Mouse (Mus musculus) erythroblast, embryonic 14.5 days (primary cell): ENCODE measurements around the gene Astn2. TPM values are rescaled to one million over a fixed set of nuclear protein-coding genes. Genes with fewer than 3 reads are reported as not detected.
"Not testable (repeated sequence)": the region's sequence is repeated elsewhere in the genome, so short reads cannot be mapped to it uniquely, and the experiment has no call there.

ENCODE experiments used
- H3K27me3 ChIP-seq: 2 replicates; pipeline ENCODE4 v1.6.1; 2012; ENCODE audit warnings: inconsistent platforms; ENCODE audit not compliant: control insufficient read depth
- H3K36me3 ChIP-seq: 2 replicates; pipeline ENCODE4 v1.6.1; 2012; ENCODE audit warnings: mild to moderate bottlenecking, inconsistent platforms; ENCODE audit not compliant: control insufficient read depth
- H3K4me1 ChIP-seq: 2 replicates; pipeline ENCODE4 v1.6.1; 2012; ENCODE audit warnings: inconsistent platforms; ENCODE audit not compliant: control insufficient read depth
- H3K4me3 ChIP-seq: replicated peaks from 2 replicates; pipeline ENCODE3; 2012; ENCODE audit warnings: moderate library complexity, mild to moderate bottlenecking, inconsistent platforms
- H3K9me3 ChIP-seq: 2 replicates; pipeline ENCODE4 v1.6.1; 2012; ENCODE audit warnings: low read length, inconsistent platforms, mixed read lengths; ENCODE audit not compliant: control insufficient read depth
- GATA1 ChIP-seq: IDR thresholded peaks from 2 replicates; pipeline ENCODE4 v1.6.1; 2012; ENCODE audit warnings: low read length, inconsistent platforms, mixed read lengths
- TAL1 ChIP-seq: IDR thresholded peaks from 3 replicates; pipeline ENCODE4 v1.6.1; 2012; ENCODE audit warnings: low read length, inconsistent platforms, mixed read lengths
- polyA plus RNA-seq: library from polyadenylated mRNA; stranded (reverse); fragments of >175 nt; gene quantifications from 2 replicates; pipeline ENCODE4 v1.2.3, GENCODE M21; 2012

Gene Astn2
- polyA plus RNA-seq, 1 experiment = not detected

GRCm38 (mm10) chr4:65699743-65700361, 704.6 kb downstream of the Astn2 start:
- no peaks in the 10 kb centered on the region for H3K36me3 ChIP-seq
- H3K27me3 ChIP-seq = no peaks in the 10 kb centered on the region
- H3K4me1 ChIP-seq = no peaks in the 10 kb centered on the region
- no peak overlapping the region for H3K4me3 ChIP-seq
- TF ChIP-seq TAL1 (no peak), GATA1 (no peak)
- H3K9me3 ChIP-seq = no peaks in the 10 kb centered on the region

DNA sequence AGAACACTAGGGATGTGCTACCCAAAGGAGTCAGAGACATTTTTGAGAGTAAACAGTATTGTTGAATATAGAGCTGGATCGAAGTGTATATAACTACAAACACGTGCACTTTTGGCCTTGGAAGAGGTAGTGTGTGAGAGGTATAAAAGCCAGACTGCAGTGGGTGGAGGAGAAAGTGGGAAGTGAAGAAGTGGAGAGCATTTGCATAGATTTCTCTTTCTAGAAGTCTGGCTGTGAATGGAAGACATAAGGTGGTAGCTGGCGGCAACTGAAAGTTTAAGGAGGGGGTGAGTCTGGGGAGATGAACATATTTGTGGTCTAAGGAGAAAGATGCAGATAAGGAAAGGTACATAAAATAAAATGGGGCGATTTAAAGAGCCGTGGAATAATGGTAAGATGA, 709.2 kb downstream of the Astn2 start:
- Histone ChIP-seq H3K4me1 (no peaks in the 10 kb centered on the region), H3K4me3 (no peak overlapping the region), H3K27me3 (no peaks in the 10 kb centered on the region), H3K9me3 (peaks cover 8% of the 10 kb centered on the region; the same call in 1 of the 2 replicates), H3K36me3 (no peaks in the 10 kb centered on the region)
- TF ChIP-seq TAL1 (no peak), GATA1 (no peak)

DNA sequence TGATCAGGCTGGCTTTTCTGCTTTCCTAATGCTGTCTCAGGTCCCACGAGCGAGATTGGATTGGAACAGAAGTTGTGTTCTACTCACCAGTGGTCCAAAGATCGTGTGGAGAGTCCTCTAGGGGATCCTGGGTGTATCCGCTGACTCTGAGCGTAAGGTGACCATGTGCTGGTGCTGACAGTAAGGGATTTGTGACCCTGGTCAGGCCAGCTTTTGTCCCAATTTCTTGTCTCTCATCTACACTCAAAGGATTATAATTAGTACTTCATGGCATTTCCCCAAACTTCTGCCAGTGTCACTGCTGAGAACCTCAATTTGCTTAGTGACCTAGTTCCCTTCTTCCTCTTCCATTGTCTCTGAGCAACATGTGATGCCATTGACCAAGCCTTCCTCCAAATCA, 710.4 kb downstream of the Astn2 start:
- TF ChIP-seq GATA1 (no peak), TAL1 (no peak)
- no peak overlapping the region for H3K4me3 ChIP-seq
- H3K4me1 ChIP-seq = no peaks in the 10 kb centered on the region
- H3K36me3 ChIP-seq = no peaks in the 10 kb centered on the region
- H3K9me3 ChIP-seq = peaks cover 8% of the 10 kb centered on the region; the same call in 1 of the 2 replicates
- no peaks in the 10 kb centered on the region for H3K27me3 ChIP-seq

- H3K4me1 ChIP-seq = no peaks in the 10 kb centered on the region
- TF ChIP-seq TAL1 (no peak), GATA1 (no peak)
- no peak overlapping the region for H3K4me3 ChIP-seq
- no peaks in the 10 kb centered on the region for H3K27me3 ChIP-seq
- no peaks in the 10 kb centered on the region for H3K9me3 ChIP-seq
- no peaks in the 10 kb centered on the region for H3K36me3 ChIP-seq
These were observed 717.2 kb downstream of the Astn2 start for GRCm38 (mm10) chr4:65687006-65687723.

DNA sequence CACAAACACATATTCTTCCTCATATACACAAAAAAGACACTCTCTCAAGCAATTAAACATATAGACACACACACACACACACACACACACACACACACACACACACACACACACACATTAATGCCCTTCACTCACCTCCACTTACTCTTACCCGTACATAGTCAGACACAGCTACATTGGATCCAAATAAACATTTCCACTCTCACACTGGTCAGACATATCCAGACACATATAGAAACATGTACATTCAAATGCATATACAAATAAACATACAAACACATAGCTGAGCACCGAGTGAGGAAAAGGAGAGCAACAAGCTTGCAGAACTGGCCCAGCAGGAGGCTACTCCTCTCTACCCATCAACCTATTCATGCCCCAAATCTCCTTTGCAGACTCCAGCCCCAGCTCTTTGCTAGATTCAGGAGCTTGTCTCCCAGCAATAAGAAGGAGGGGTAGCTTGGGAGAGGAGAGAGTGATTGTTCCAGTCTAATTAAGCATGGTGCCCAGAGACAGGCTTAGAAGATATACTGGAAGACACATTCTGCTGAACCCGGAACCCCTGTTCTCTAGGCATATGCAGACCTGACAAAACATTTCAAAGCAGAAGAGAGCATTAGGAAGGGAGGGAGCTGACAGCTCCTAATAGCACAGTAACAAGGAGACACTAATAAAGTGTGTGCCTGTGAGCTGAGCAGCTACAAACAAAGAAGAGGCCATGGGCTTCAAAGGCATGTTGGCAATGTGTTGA, 718.0 kb downstream of the Astn2 start:
- H3K27me3 ChIP-seq = no peaks in the 10 kb centered on the region
- H3K9me3 ChIP-seq = no peaks in the 10 kb centered on the region
- no peak overlapping the region for H3K4me3 ChIP-seq
- H3K36me3 ChIP-seq = no peaks in the 10 kb centered on the region
- H3K4me1 ChIP-seq = no peaks in the 10 kb centered on the region
- TF ChIP-seq GATA1 (no peak), TAL1 (no peak)

DNA sequence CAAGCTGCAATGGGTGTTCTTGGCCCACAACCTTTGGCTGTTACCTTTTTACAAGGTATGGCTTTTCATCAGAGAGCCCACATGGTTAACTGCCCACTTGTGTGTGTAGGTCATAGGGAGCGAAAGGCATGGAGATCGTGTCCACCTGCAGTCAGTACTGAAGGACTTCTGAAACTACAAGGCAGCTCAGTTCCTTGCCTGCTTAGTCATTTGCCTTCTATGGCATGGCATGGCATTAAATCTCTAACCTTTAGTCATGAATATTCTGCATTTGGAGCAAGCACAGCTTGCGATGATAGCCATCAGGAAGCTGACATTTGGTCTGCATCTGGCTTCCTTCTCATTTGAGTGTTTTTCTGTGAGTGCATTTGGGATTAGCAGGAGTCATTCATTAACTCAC, 720.0 kb downstream of the Astn2 start:
- H3K27me3 ChIP-seq = no peaks in the 10 kb centered on the region
- no peak overlapping the region for H3K4me3 ChIP-seq
- no peaks in the 10 kb centered on the region for H3K9me3 ChIP-seq
- TF ChIP-seq TAL1 = no peak
- TF ChIP-seq GATA1 = no peak
- H3K4me1 ChIP-seq = no peaks in the 10 kb centered on the region
- no peaks in the 10 kb centered on the region for H3K36me3 ChIP-seq

GRCm38 (mm10) chr4:65679786-65680185, 724.6 kb downstream of the Astn2 start:
- not testable (repeated sequence) for H3K4me1 ChIP-seq, H3K36me3 ChIP-seq, H3K9me3 ChIP-seq, H3K27me3 ChIP-seq, H3K4me3 ChIP-seq

- TF ChIP-seq TAL1 (no peak), GATA1 (no peak)
- H3K27me3 ChIP-seq = no peaks in the 10 kb centered on the region
- H3K9me3 ChIP-seq = no peaks in the 10 kb centered on the region
- H3K36me3 ChIP-seq = no peaks in the 10 kb centered on the region
- no peak overlapping the region for H3K4me3 ChIP-seq
- H3K4me1 ChIP-seq = no peaks in the 10 kb centered on the region
These were observed 725.5 kb downstream of the Astn2 start for GRCm38 (mm10) chr4:65678929-65679328.

DNA sequence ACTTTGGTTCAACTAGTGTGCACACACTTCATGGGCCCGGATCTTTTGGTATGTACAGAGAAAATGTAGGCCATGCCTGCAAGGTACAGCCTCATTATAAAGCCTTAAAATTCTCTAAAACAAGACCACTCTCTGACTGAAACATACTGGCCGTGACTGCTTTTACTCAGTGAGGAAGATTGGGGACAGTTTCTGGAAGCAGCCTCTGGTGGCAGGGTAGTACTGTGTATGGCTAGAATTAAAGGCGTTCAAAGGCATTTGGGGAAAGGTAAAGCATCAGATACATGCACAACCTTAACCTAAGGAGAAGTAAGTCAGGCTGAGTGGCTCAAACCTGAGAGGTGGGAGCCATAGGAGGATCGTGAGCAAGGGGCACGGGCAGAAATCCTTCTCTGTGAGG, 725.9 kb downstream of the Astn2 start:
- Histone ChIP-seq H3K9me3 (no peaks in the 10 kb centered on the region), H3K27me3 (no peaks in the 10 kb centered on the region), H3K36me3 (no peaks in the 10 kb centered on the region), H3K4me1 (no peaks in the 10 kb centered on the region), H3K4me3 (no peak overlapping the region)
- TF ChIP-seq GATA1 (no peak), TAL1 (no peak)
